ENCODE assay signal across 17 mouse cellular contexts in the genomic region with DNA sequence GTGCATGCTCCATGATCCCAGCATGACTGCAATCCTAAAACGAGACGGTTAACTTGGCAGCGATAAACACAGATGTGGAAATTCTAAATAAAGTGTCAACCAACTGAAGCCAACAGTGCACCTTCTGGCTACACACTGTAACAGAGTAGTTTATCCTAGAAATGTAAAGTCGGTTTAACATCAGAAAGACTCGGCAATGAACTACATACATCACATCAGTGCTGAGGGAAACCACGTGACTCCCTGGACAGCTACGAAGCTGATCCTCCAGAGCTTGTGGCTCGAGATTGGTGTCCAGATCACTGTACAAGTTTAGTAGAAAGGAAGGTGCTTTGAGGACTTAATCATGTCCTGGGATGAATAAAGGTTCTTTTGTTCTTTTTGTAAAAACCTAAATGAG.
"Had no signal": no experiment of that assay in that cellular context is flagged by ENCODE, and none has a peak within 500 bp of the region (broad histone marks: within the 10 kb centered on the region; RNA-seq: fewer than 3 reads in every experiment).

No protein-coding gene starts in this region.

- H3K27ac ChIP-seq: kidney, postnatal 0 days; limb, embryonic 12.5 days; liver, embryonic 13.5 days; macrophage; midbrain, embryonic 12.5 days; neural tube, embryonic 13.5 days; stomach, embryonic 15.5 days had no signal

- H3K4me3 ChIP-seq: limb, embryonic 12.5 days; liver, embryonic 13.5 days; midbrain, embryonic 12.5 days; neural tube, embryonic 13.5 days; stomach, embryonic 15.5 days had no signal

- DNase-seq: layer of hippocampus, postnatal 36 days; liver; liver, embryonic 13.5 days; liver, postnatal 0 days; lung, postnatal 14 days; retina, postnatal 1 day; right cerebral cortex, postnatal 4 days; spleen, adult 18-20 months; thymus, postnatal 4 days had no signal

- ATAC-seq: intestine, postnatal 0 days; liver, postnatal 0 days; midbrain, embryonic 16.5 days had no signal

- H3K27me3 ChIP-seq: liver, embryonic 13.5 days; stomach, embryonic 15.5 days had no signal

- H3K9ac ChIP-seq: limb, embryonic 12.5 days; liver, embryonic 13.5 days; liver, postnatal 0 days; midbrain, embryonic 12.5 days; neural tube, embryonic 13.5 days; stomach, embryonic 15.5 days had no signal

- H3K4me2 ChIP-seq: limb, embryonic 12.5 days; liver, embryonic 13.5 days; midbrain, embryonic 12.5 days; neural tube, embryonic 13.5 days; stomach, embryonic 15.5 days had no signal

- H3K9me3 ChIP-seq: limb, embryonic 12.5 days; liver, embryonic 13.5 days; midbrain, embryonic 12.5 days; neural tube, embryonic 13.5 days; stomach, embryonic 15.5 days had no signal

- H3K36me3 ChIP-seq: limb, embryonic 12.5 days; liver, embryonic 13.5 days; midbrain, embryonic 12.5 days; neural tube, embryonic 13.5 days; stomach, embryonic 15.5 days had no signal
